Mouse (Mus musculus) hindbrain, embryonic 13.5 days (tissue): ENCODE data around the gene Atg4a. TPM values are rescaled to one million over a fixed set of nuclear protein-coding genes. Genes with fewer than 3 reads are reported as not detected.

ENCODE experiments used
- ATAC-seq: fragments of 200-750 bp; cut with Nextera tagmentation; 2 replicates; pipeline ENCODE4 v1.8.0; 2017; ENCODE audit warnings: moderate TSS enrichment; ENCODE audit not compliant: low FRiP score
- H3K27ac ChIP-seq: fragments of 300-500 bp; sonication (generic); 2 replicates; pipeline ENCODE4 v1.5.1; 2015; ENCODE audit warnings: inconsistent platforms, mild to moderate bottlenecking, moderate library complexity
- H3K27me3 ChIP-seq: fragments of 300-500 bp; sonication (generic); 2 replicates; pipeline ENCODE4 v1.6.1; 2015; ENCODE audit warnings: mild to moderate bottlenecking, inconsistent platforms
- H3K36me3 ChIP-seq: fragments of 300-500 bp; sonication (generic); 2 replicates; pipeline ENCODE4 v1.6.1; 2015; ENCODE audit warnings: mild to moderate bottlenecking, inconsistent platforms
- H3K4me1 ChIP-seq: fragments of 300-500 bp; sonication (generic); replicated peaks from 2 replicates; pipeline ENCODE4 v1.6.1; 2015; ENCODE audit warnings: inconsistent platforms
- H3K4me2 ChIP-seq: fragments of 300-500 bp; sonication (generic); 2 replicates; pipeline ENCODE4 v1.6.1; 2015; ENCODE audit warnings: inconsistent platforms, mild to moderate bottlenecking, moderate library complexity
- H3K4me3 ChIP-seq: fragments of 300-500 bp; sonication (generic); 2 replicates; pipeline ENCODE4 v1.5.1; 2015; ENCODE audit warnings: mild to moderate bottlenecking, inconsistent platforms
- H3K9ac ChIP-seq: fragments of 300-500 bp; sonication (generic); 2 replicates; pipeline ENCODE4 v1.6.1; 2015; ENCODE audit warnings: mild to moderate bottlenecking, inconsistent platforms
- H3K9me3 ChIP-seq: fragments of 300-500 bp; sonication (generic); 2 replicates; pipeline ENCODE4 v1.6.1; 2016; ENCODE audit warnings: inconsistent platforms
- WGBS: fragments of 180-500 bp; shearing (Covaris S2); methylation state at CpG from one replicate; pipeline ENCODE4 v1.1.7; 2015; 5-methylcytosine and 5-hydroxymethylcytosine counted together
- polyA plus RNA-seq: library from polyadenylated mRNA; unstranded; fragments of >200 nt; fragmentation: Nextera tagmentation; extraction: Ambion mirVana; gene quantifications from 2 replicates; pipeline ENCODE4 v1.2.1, GENCODE M21; 2015

Gene Atg4a
- polyA plus RNA-seq, 1 experiment from 2014 or later: 10.1 TPM

GRCm38 (mm10) chrX:140984795-140985194 lies 28.1 kb downstream of the Atg4a start:
- Histone ChIP-seq H3K36me3 (no peaks in the 10 kb centered on the region), H3K27ac (no peak overlapping the region), H3K9ac (no peak overlapping the region), H3K4me1 (no peaks in the 10 kb centered on the region), H3K27me3 (peaks cover 80% of the 10 kb centered on the region), H3K9me3 (no peaks in the 10 kb centered on the region), H3K4me2 (no peak overlapping the region), H3K4me3 (no peak overlapping the region)
- ATAC-seq: no peak
- 76% methylated on average over 6 of the region's 6 CpGs for WGBS

GRCm38 (mm10) chrX:140985256-140985655 lies 28.5 kb downstream of the Atg4a start:
- no peak for ATAC-seq
- Histone ChIP-seq H3K36me3 (peaks cover 4% of the 10 kb centered on the region; the same call in 1 of the 2 replicates), H3K27me3 (peaks cover 80% of the 10 kb centered on the region), H3K4me1 (no peaks in the 10 kb centered on the region), H3K27ac (no peak overlapping the region), H3K9ac (no peak overlapping the region), H3K4me2 (no peak overlapping the region), H3K9me3 (no peaks in the 10 kb centered on the region), H3K4me3 (no peak overlapping the region)
- WGBS: 93% methylated on average over 2 of the region's 2 CpGs

- Histone ChIP-seq H3K9me3 (no peaks in the 10 kb centered on the region), H3K4me2 (no peak overlapping the region), H3K9ac (no peak overlapping the region; the same call in 1 of the 2 replicates), H3K27ac (no peak overlapping the region), H3K36me3 (peaks cover 3% of the 10 kb centered on the region; the same call in 1 of the 2 replicates), H3K4me3 (no peak overlapping the region), H3K27me3 (peaks cover 48% of the 10 kb centered on the region), H3K4me1 (no peaks in the 10 kb centered on the region)
- 47% methylated on average over 1 of the region's 1 CpGs for WGBS
- peak; percentile 63; the same call in 1 of the 2 replicates for ATAC-seq
These were observed 40.3 kb downstream of the Atg4a start for GRCm38 (mm10) chrX:140996909-140997516.

- Histone ChIP-seq H3K9me3 (no peaks in the 10 kb centered on the region), H3K4me2 (no peak overlapping the region), H3K27ac (no peak overlapping the region), H3K4me1 (no peaks in the 10 kb centered on the region), H3K9ac (no peak overlapping the region), H3K4me3 (no peak overlapping the region), H3K36me3 (peaks cover 3% of the 10 kb centered on the region; the same call in 1 of the 2 replicates), H3K27me3 (peaks cover 47% of the 10 kb centered on the region)
- ATAC-seq: no peak
- 67% methylated on average over 1 of the region's 1 CpGs for WGBS
These were observed 41.3 kb downstream of the Atg4a start for GRCm38 (mm10) chrX:140997912-140998545.

- H3K27me3 ChIP-seq: peaks cover 44% of the 10 kb centered on the region
- H3K9ac ChIP-seq: no peak overlapping the region
- H3K4me1 ChIP-seq: no peaks in the 10 kb centered on the region
- H3K36me3 ChIP-seq: peaks cover 3% of the 10 kb centered on the region; the same call in 1 of the 2 replicates
- H3K4me3 ChIP-seq: no peak overlapping the region
- H3K4me2 ChIP-seq: no peak overlapping the region
- no peak overlapping the region for H3K27ac ChIP-seq
- H3K9me3 ChIP-seq: no peaks in the 10 kb centered on the region
- no peak for ATAC-seq
These were observed 42.2 kb downstream of the Atg4a start for GRCm38 (mm10) chrX:140998885-140999284.

- WGBS: 60% methylated on average over 1 of the region's 1 CpGs
- Histone ChIP-seq H3K27me3 (peaks cover 7% of the 10 kb centered on the region; the same call in 1 of the 2 replicates), H3K27ac (no peak overlapping the region), H3K9me3 (no peaks in the 10 kb centered on the region), H3K4me2 (no peak overlapping the region), H3K36me3 (no peaks in the 10 kb centered on the region), H3K9ac (no peak overlapping the region; the same call in 1 of the 2 replicates), H3K4me1 (no peaks in the 10 kb centered on the region), H3K4me3 (no peak overlapping the region)
- no peak for ATAC-seq
These were observed 193.0 kb downstream of the Atg4a start for GRCm38 (mm10) chrX:141149705-141150104.

- Histone ChIP-seq H3K4me1 (no peaks in the 10 kb centered on the region), H3K4me2 (no peak overlapping the region), H3K27me3 (peaks cover 7% of the 10 kb centered on the region; the same call in 1 of the 2 replicates), H3K36me3 (no peaks in the 10 kb centered on the region), H3K4me3 (no peak overlapping the region), H3K27ac (no peak overlapping the region), H3K9me3 (no peaks in the 10 kb centered on the region), H3K9ac (no peak overlapping the region; the same call in 1 of the 2 replicates)
- ATAC-seq: peak; percentile 46; the same call in 1 of the 2 replicates
These were observed 193.6 kb downstream of the Atg4a start for GRCm38 (mm10) chrX:141150290-141150689.

GRCm38 (mm10) chrX:141151182-141151581 lies 194.5 kb downstream of the Atg4a start:
- 0 out of 2 replicates have a peak, but pooled peaks have one; percentile 13 for ATAC-seq

GRCm38 (mm10) chrX:141156696-141157095 lies 200.0 kb downstream of the Atg4a start:
- H3K4me3 ChIP-seq: no peak overlapping the region
- 15% methylated on average over 2 of the region's 2 CpGs for WGBS
- H3K4me1 ChIP-seq: no peaks in the 10 kb centered on the region
- ATAC-seq: 0 out of 2 replicates have a peak, but pooled peaks have one; percentile 57
- H3K9ac ChIP-seq: no peak overlapping the region
- H3K27me3 ChIP-seq: peaks cover 26% of the 10 kb centered on the region; the same call in 1 of the 2 replicates
- no peaks in the 10 kb centered on the region for H3K9me3 ChIP-seq
- no peaks in the 10 kb centered on the region for H3K36me3 ChIP-seq
- no peak overlapping the region for H3K4me2 ChIP-seq
- H3K27ac ChIP-seq: no peak overlapping the region

More at GRCm38 (mm10) chrX:141151182-141151581, 194.5 kb downstream of the Atg4a start:
- Histone ChIP-seq H3K27me3 (peaks cover 13% of the 10 kb centered on the region; the same call in 1 of the 2 replicates), H3K9ac (no peak overlapping the region), H3K36me3 (no peaks in the 10 kb centered on the region), H3K27ac (no peak overlapping the region), H3K4me3 (no peak overlapping the region), H3K9me3 (no peaks in the 10 kb centered on the region), H3K4me1 (no peaks in the 10 kb centered on the region), H3K4me2 (no peak overlapping the region)

GRCm38 (mm10) chrX:141157626-141158025 lies 200.9 kb downstream of the Atg4a start:
- 66% methylated on average over 4 of the region's 4 CpGs for WGBS
- H3K9ac ChIP-seq: no peak overlapping the region
- H3K4me1 ChIP-seq: no peaks in the 10 kb centered on the region
- H3K27ac ChIP-seq: no peak overlapping the region
- H3K36me3 ChIP-seq: no peaks in the 10 kb centered on the region
- no peak overlapping the region for H3K4me2 ChIP-seq
- H3K27me3 ChIP-seq: peaks cover 20% of the 10 kb centered on the region; the same call in 1 of the 2 replicates
- H3K9me3 ChIP-seq: no peaks in the 10 kb centered on the region
- ATAC-seq: no peak
- no peak overlapping the region for H3K4me3 ChIP-seq

GRCm38 (mm10) chrX:141158160-141158559 lies 201.5 kb downstream of the Atg4a start:
- H3K9ac ChIP-seq: no peak overlapping the region
- peaks cover 19% of the 10 kb centered on the region; the same call in 1 of the 2 replicates for H3K27me3 ChIP-seq
- WGBS: 42% methylated on average over 4 of the region's 4 CpGs
- no peak overlapping the region for H3K4me3 ChIP-seq
- no peaks in the 10 kb centered on the region for H3K4me1 ChIP-seq
- no peak overlapping the region for H3K27ac ChIP-seq
- no peak overlapping the region for H3K4me2 ChIP-seq
- no peak for ATAC-seq
- H3K36me3 ChIP-seq: no peaks in the 10 kb centered on the region
- H3K9me3 ChIP-seq: no peaks in the 10 kb centered on the region

GRCm38 (mm10) chrX:141160371-141160770 lies 203.7 kb downstream of the Atg4a start:
- no peaks in the 10 kb centered on the region for H3K9me3 ChIP-seq
- no peak overlapping the region for H3K9ac ChIP-seq
- ATAC-seq: no peak
- no peaks in the 10 kb centered on the region for H3K4me1 ChIP-seq
- H3K4me3 ChIP-seq: no peak overlapping the region
- H3K27me3 ChIP-seq: peaks cover 26% of the 10 kb centered on the region; the same call in 1 of the 2 replicates
- H3K4me2 ChIP-seq: no peak overlapping the region
- 81% methylated on average over 3 of the region's 3 CpGs for WGBS
- H3K36me3 ChIP-seq: 0 out of 2 replicates have a peak, but pooled peaks cover 3% of the 10 kb centered on the region
- H3K27ac ChIP-seq: no peak overlapping the region
